Mouse (Mus musculus): ENCODE data around the gene Sort1. TPM values are rescaled to one million over a fixed set of nuclear protein-coding genes. Genes with fewer than 3 reads are reported as not detected.

Gene Sort1
- polyA plus RNA-seq, 1 experiment from 2014 or later, result 32.7 TPM

- H3K27me3 ChIP-seq (replicated peaks), result no peaks in the 10 kb centered on the region
- no peaks in the 10 kb centered on the region for H3K9me3 ChIP-seq
- no peak for ATAC-seq (ENCODE audit: low FRiP score, low read depth)
These were observed 37.8 kb downstream of the Sort1 start for GRCm38 (mm10) chr3:108321671-108322070.

GRCm38 (mm10) chr3:108322136-108322535 lies 38.3 kb downstream of the Sort1 start:
- 93% methylated on average over 4 of the region's 4 CpGs for WGBS
- H3K4me1 ChIP-seq, result no peaks in the 10 kb centered on the region
- no peak overlapping the region for H3K4me3 ChIP-seq
- no peaks in the 10 kb centered on the region for H3K9me3 ChIP-seq
- peaks cover 21% of the 10 kb centered on the region; the same call in 1 of the 2 replicates for H3K36me3 ChIP-seq
- no peak overlapping the region for H3K27ac ChIP-seq
- H3K4me2 ChIP-seq (replicated peaks), result no peak overlapping the region
- H3K9ac ChIP-seq, result no peak overlapping the region
- no peaks in the 10 kb centered on the region for H3K27me3 ChIP-seq (replicated peaks)
- ATAC-seq (ENCODE audit: low FRiP score, low read depth), result no peak

More at GRCm38 (mm10) chr3:108321671-108322070, 37.8 kb downstream of the Sort1 start:
- Histone ChIP-seq H3K4me1 (no peaks in the 10 kb centered on the region), H3K27ac (no peak overlapping the region), H3K4me2 (replicated peaks) (no peak overlapping the region), H3K36me3 (peaks cover 17% of the 10 kb centered on the region; the same call in 1 of the 2 replicates), H3K4me3 (no peak overlapping the region), H3K9ac (no peak overlapping the region)
- 67% methylated on average over 4 of the region's 4 CpGs for WGBS

- H3K9me3 ChIP-seq, result no peaks in the 10 kb centered on the region
- no peak overlapping the region for H3K9ac ChIP-seq
- peaks cover 30% of the 10 kb centered on the region for H3K36me3 ChIP-seq
- H3K4me2 ChIP-seq (replicated peaks), result no peak overlapping the region
- H3K4me3 ChIP-seq, result no peak overlapping the region
- no peak for ATAC-seq (ENCODE audit: low FRiP score, low read depth)
- no peaks in the 10 kb centered on the region for H3K4me1 ChIP-seq
- WGBS, result 73% methylated on average over 3 of the region's 3 CpGs
- no peaks in the 10 kb centered on the region for H3K27me3 ChIP-seq (replicated peaks)
- H3K27ac ChIP-seq, result no peak overlapping the region
These were observed 39.1 kb downstream of the Sort1 start for GRCm38 (mm10) chr3:108322962-108323361.

- Histone ChIP-seq H3K27ac (no peak overlapping the region), H3K4me1 (no peaks in the 10 kb centered on the region), H3K9ac (no peak overlapping the region), H3K36me3 (peaks cover 45% of the 10 kb centered on the region), H3K27me3 (replicated peaks) (no peaks in the 10 kb centered on the region), H3K4me3 (no peak overlapping the region), H3K9me3 (no peaks in the 10 kb centered on the region), H3K4me2 (replicated peaks) (no peak overlapping the region)
- ATAC-seq (ENCODE audit: low FRiP score, low read depth), result no peak
- WGBS, result 92% methylated on average over 4 of the region's 4 CpGs
These were observed 41.0 kb downstream of the Sort1 start for GRCm38 (mm10) chr3:108324837-108325236.

- Histone ChIP-seq H3K4me3 (no peak overlapping the region), H3K27me3 (replicated peaks) (no peaks in the 10 kb centered on the region), H3K4me1 (no peaks in the 10 kb centered on the region), H3K9me3 (no peaks in the 10 kb centered on the region), H3K27ac (no peak overlapping the region), H3K36me3 (peaks cover 50% of the 10 kb centered on the region), H3K9ac (no peak overlapping the region), H3K4me2 (replicated peaks) (no peak overlapping the region)
- ATAC-seq (ENCODE audit: low FRiP score, low read depth), result no peak
- whole genome bisulfite sequencing, result 95% methylated on average over 9 of the region's 9 CpGs
These were observed 41.6 kb downstream of the Sort1 start for GRCm38 (mm10) chr3:108325521-108325920.

GRCm38 (mm10) chr3:108327275-108327674 lies 43.4 kb downstream of the Sort1 start:
- 96% methylated on average over 8 of the region's 8 CpGs for WGBS
- Histone ChIP-seq H3K4me1 (no peaks in the 10 kb centered on the region), H3K9me3 (no peaks in the 10 kb centered on the region), H3K4me2 (replicated peaks) (no peak overlapping the region), H3K27ac (no peak overlapping the region), H3K36me3 (peaks cover 67% of the 10 kb centered on the region), H3K27me3 (replicated peaks) (no peaks in the 10 kb centered on the region), H3K4me3 (no peak overlapping the region), H3K9ac (no peak overlapping the region)
- ATAC-seq (ENCODE audit: low FRiP score, low read depth), result no peak

GRCm38 (mm10) chr3:108327916-108328315 lies 44.0 kb downstream of the Sort1 start:
- WGBS, result 78% methylated on average over 3 of the region's 3 CpGs
- H3K27ac ChIP-seq, result no peak overlapping the region

GRCm38 (mm10) chr3:108328441-108328841 lies 44.6 kb downstream of the Sort1 start:
- no peak overlapping the region for H3K27ac ChIP-seq

More at GRCm38 (mm10) chr3:108327916-108328315, 44.0 kb downstream of the Sort1 start:
- Histone ChIP-seq H3K36me3 (peaks cover 72% of the 10 kb centered on the region), H3K9me3 (no peaks in the 10 kb centered on the region), H3K27me3 (replicated peaks) (no peaks in the 10 kb centered on the region), H3K4me2 (replicated peaks) (no peak overlapping the region), H3K9ac (no peak overlapping the region), H3K4me1 (no peaks in the 10 kb centered on the region), H3K4me3 (no peak overlapping the region)
- no peak for ATAC-seq (ENCODE audit: low FRiP score, low read depth)

GRCm38 (mm10) chr3:108330812-108331211 lies 46.9 kb downstream of the Sort1 start:
- Histone ChIP-seq H3K27me3 (replicated peaks) (no peaks in the 10 kb centered on the region), H3K4me1 (no peaks in the 10 kb centered on the region), H3K36me3 (peaks cover 88% of the 10 kb centered on the region), H3K9me3 (no peaks in the 10 kb centered on the region), H3K4me3 (no peak overlapping the region), H3K27ac (no peak overlapping the region), H3K4me2 (replicated peaks) (no peak overlapping the region), H3K9ac (no peak overlapping the region)
- no peak for ATAC-seq (ENCODE audit: low FRiP score, low read depth)
- 90% methylated on average over 6 of the region's 6 CpGs for WGBS

More at GRCm38 (mm10) chr3:108328441-108328841, 44.6 kb downstream of the Sort1 start:
- Histone ChIP-seq H3K27me3 (replicated peaks) (no peaks in the 10 kb centered on the region), H3K9ac (no peak overlapping the region), H3K9me3 (no peaks in the 10 kb centered on the region), H3K36me3 (peaks cover 77% of the 10 kb centered on the region), H3K4me1 (no peaks in the 10 kb centered on the region), H3K4me2 (replicated peaks) (no peak overlapping the region), H3K4me3 (no peak overlapping the region)
- WGBS, result 65% methylated on average over 9 of the region's 9 CpGs
- ATAC-seq (ENCODE audit: low FRiP score, low read depth), result no peak

GRCm38 (mm10) chr3:108336878-108337277 lies 53.0 kb downstream of the Sort1 start:
- H3K27ac ChIP-seq, result no peak overlapping the region
- no peak overlapping the region for H3K4me3 ChIP-seq
- no peak for ATAC-seq (ENCODE audit: low FRiP score, low read depth)
- no peak overlapping the region for H3K9ac ChIP-seq
- H3K4me2 ChIP-seq (replicated peaks), result no peak overlapping the region
- 94% methylated on average over 5 of the region's 5 CpGs for WGBS
- peaks cover 86% of the 10 kb centered on the region for H3K36me3 ChIP-seq
- no peaks in the 10 kb centered on the region for H3K9me3 ChIP-seq
- H3K27me3 ChIP-seq (replicated peaks), result no peaks in the 10 kb centered on the region
- H3K4me1 ChIP-seq, result no peaks in the 10 kb centered on the region

- no peaks in the 10 kb centered on the region for H3K27me3 ChIP-seq (replicated peaks)
- H3K4me1 ChIP-seq, result no peaks in the 10 kb centered on the region
- no peak overlapping the region for H3K4me3 ChIP-seq
- H3K9me3 ChIP-seq, result no peaks in the 10 kb centered on the region
- no peak for ATAC-seq (ENCODE audit: low FRiP score, low read depth)
- no peak overlapping the region for H3K4me2 ChIP-seq (replicated peaks)
- WGBS, result 81% methylated on average over 2 of the region's 2 CpGs
- H3K9ac ChIP-seq, result no peak overlapping the region
- H3K36me3 ChIP-seq, result peaks cover 74% of the 10 kb centered on the region
- no peak overlapping the region for H3K27ac ChIP-seq
These were observed 57.2 kb downstream of the Sort1 start for GRCm38 (mm10) chr3:108341040-108341439.

- H3K4me2 ChIP-seq (replicated peaks), result no peak overlapping the region
- H3K4me1 ChIP-seq, result no peaks in the 10 kb centered on the region
- no peak overlapping the region for H3K27ac ChIP-seq
- no peak overlapping the region for H3K9ac ChIP-seq
- no peaks in the 10 kb centered on the region for H3K9me3 ChIP-seq
- no peak for ATAC-seq (ENCODE audit: low FRiP score, low read depth)
- no peak overlapping the region for H3K4me3 ChIP-seq
- 83% methylated on average over 7 of the region's 7 CpGs for WGBS
- no peaks in the 10 kb centered on the region for H3K27me3 ChIP-seq (replicated peaks)
- H3K36me3 ChIP-seq, result peaks cover 83% of the 10 kb centered on the region
These were observed 58.3 kb downstream of the Sort1 start for GRCm38 (mm10) chr3:108342185-108342584.

GRCm38 (mm10) chr3:108345855-108346254 lies 62.0 kb downstream of the Sort1 start:
- 88% methylated on average over 7 of the region's 7 CpGs for WGBS
- Histone ChIP-seq H3K4me1 (no peaks in the 10 kb centered on the region), H3K4me2 (replicated peaks) (no peak overlapping the region), H3K9ac (no peak overlapping the region), H3K36me3 (peaks cover 84% of the 10 kb centered on the region), H3K4me3 (no peak overlapping the region), H3K27me3 (replicated peaks) (no peaks in the 10 kb centered on the region), H3K27ac (no peak overlapping the region), H3K9me3 (no peaks in the 10 kb centered on the region)
- no peak for ATAC-seq (ENCODE audit: low FRiP score, low read depth)
